Mouse (Mus musculus): ENCODE data around the gene Slc6a3.

GRCm38 (mm10) chr13:73575051-73575450 lies 38.5 kb downstream of the Slc6a3 start:
- TF ChIP-seq GATA1 (IDR thresholded peaks at IDR 0.05; ENCODE audit: borderline replicate concordance, low read length) (no peak), FLI1 (IDR thresholded peaks at IDR 0.05; ENCODE audit: low read length) (no peak)
